Mouse (Mus musculus): ENCODE results near the gene Lpar1.

The Lpar1 gene

GRCm38 (mm10) chr4:58504250-58504649, 49.4 kb downstream of the Lpar1 start:
- no peak for DNase-seq

- DNase-seq: peak; percentile 21
These were observed 52.5 kb downstream of the Lpar1 start for GRCm38 (mm10) chr4:58501012-58501777.

GRCm38 (mm10) chr4:58499831-58500230, 53.9 kb downstream of the Lpar1 start:
- DNase-seq: peak; percentile 24

GRCm38 (mm10) chr4:58499241-58499640, 54.5 kb downstream of the Lpar1 start:
- DNase-seq: no peak

- no peak for DNase-seq
These were observed 55.0 kb downstream of the Lpar1 start for GRCm38 (mm10) chr4:58498734-58499133.

- no peak for DNase-seq
These were observed 56.4 kb downstream of the Lpar1 start for GRCm38 (mm10) chr4:58497284-58497683.

- no peak for DNase-seq
These were observed 57.0 kb downstream of the Lpar1 start for GRCm38 (mm10) chr4:58496743-58497142.

GRCm38 (mm10) chr4:58491742-58492141, 62.0 kb downstream of the Lpar1 start:
- no peak for DNase-seq

GRCm38 (mm10) chr4:58490374-58490773, 63.3 kb downstream of the Lpar1 start:
- DNase-seq: no peak

GRCm38 (mm10) chr4:58478564-58478963, 75.1 kb downstream of the Lpar1 start:
- DNase-seq: no peak

- DNase-seq: no peak
These were observed 76.0 kb downstream of the Lpar1 start for GRCm38 (mm10) chr4:58477691-58478090.

GRCm38 (mm10) chr4:58471203-58471910, 82.3 kb downstream of the Lpar1 start:
- no peak for DNase-seq

GRCm38 (mm10) chr4:58469651-58470592, 83.8 kb downstream of the Lpar1 start:
- DNase-seq: no peak

- no peak for DNase-seq
These were observed 84.7 kb downstream of the Lpar1 start for GRCm38 (mm10) chr4:58469035-58469434.

- no peak for DNase-seq
These were observed 88.1 kb downstream of the Lpar1 start for GRCm38 (mm10) chr4:58465586-58465985.

GRCm38 (mm10) chr4:58464390-58465164, 89.1 kb downstream of the Lpar1 start:
- no peak for DNase-seq

GRCm38 (mm10) chr4:58462990-58463389, 90.7 kb downstream of the Lpar1 start:
- DNase-seq: no peak

- no peak for DNase-seq
These were observed 91.1 kb downstream of the Lpar1 start for GRCm38 (mm10) chr4:58462586-58462985.

GRCm38 (mm10) chr4:58453334-58453733, 100.4 kb downstream of the Lpar1 start:
- DNase-seq: no peak

- DNase-seq: no peak
These were observed 104.9 kb downstream of the Lpar1 start for GRCm38 (mm10) chr4:58448825-58449224.

- DNase-seq: peak; percentile 67
These were observed 105.9 kb downstream of the Lpar1 start for GRCm38 (mm10) chr4:58447841-58448240.

- DNase-seq: peak; percentile 40
These were observed 107.9 kb downstream of the Lpar1 start for GRCm38 (mm10) chr4:58445846-58446245.

Measured in lung, postnatal 36 days (tissue).